Mouse (Mus musculus) left cerebral cortex, adult 11 months (tissue): ENCODE results near the gene 1700013G24Rik.

Source experiments
- DNase-seq: peaks from one replicate; pipeline ENCODE4 v3.0.0; 2022; ENCODE audit warnings: low spot score

Gene 1700013G24Rik

GRCm38 (mm10) chr4:137476065-137476760 lies 23.1 kb downstream of the 1700013G24Rik start:
- no peak for DNase-seq

GRCm38 (mm10) chr4:137476761-137477237 lies 23.7 kb downstream of the 1700013G24Rik start:
- no peak for DNase-seq

GRCm38 (mm10) chr4:137477611-137478010 lies 24.5 kb downstream of the 1700013G24Rik start:
- DNase-seq = no peak

- DNase-seq = no peak
Measured at GRCm38 (mm10) chr4:137478306-137478705, 25.2 kb downstream of the 1700013G24Rik start.

- no peak for DNase-seq
Measured at GRCm38 (mm10) chr4:137479757-137480156, 26.7 kb downstream of the 1700013G24Rik start.

GRCm38 (mm10) chr4:137480191-137480992 lies 27.3 kb downstream of the 1700013G24Rik start:
- DNase-seq = no peak

GRCm38 (mm10) chr4:137480993-137481340 lies 27.9 kb downstream of the 1700013G24Rik start:
- DNase-seq = no peak

- DNase-seq = no peak
Measured at GRCm38 (mm10) chr4:137481381-137482030, 28.4 kb downstream of the 1700013G24Rik start.

- no peak for DNase-seq
Measured at GRCm38 (mm10) chr4:137483871-137484270, 30.8 kb downstream of the 1700013G24Rik start.

- no peak for DNase-seq
Measured at GRCm38 (mm10) chr4:137484586-137484985, 31.5 kb downstream of the 1700013G24Rik start.

GRCm38 (mm10) chr4:137485258-137485960 lies 32.3 kb downstream of the 1700013G24Rik start:
- no peak for DNase-seq

GRCm38 (mm10) chr4:137486081-137487014 lies 33.3 kb downstream of the 1700013G24Rik start:
- DNase-seq = no peak

- DNase-seq = no peak
Measured at GRCm38 (mm10) chr4:137487286-137488000, 34.4 kb downstream of the 1700013G24Rik start.

GRCm38 (mm10) chr4:137488038-137488437 lies 35.0 kb downstream of the 1700013G24Rik start:
- DNase-seq = no peak

- no peak for DNase-seq
Measured at GRCm38 (mm10) chr4:137488571-137489303, 35.7 kb downstream of the 1700013G24Rik start.

- no peak for DNase-seq
Measured at GRCm38 (mm10) chr4:137489996-137490395, 36.9 kb downstream of the 1700013G24Rik start.

GRCm38 (mm10) chr4:137492563-137492962 lies 39.5 kb downstream of the 1700013G24Rik start:
- DNase-seq = no peak

GRCm38 (mm10) chr4:137493187-137493586 lies 40.1 kb downstream of the 1700013G24Rik start:
- DNase-seq = no peak

- DNase-seq = no peak
Measured at GRCm38 (mm10) chr4:137494751-137495500, 41.8 kb downstream of the 1700013G24Rik start.
